Mouse (Mus musculus) cortical plate, adult 2 months (tissue): ENCODE measurements around the gene Zbtb18.

Source experiments
- CTCF ChIP-seq: fragments of 200-500 bp; IDR thresholded peaks from 2 replicates; pipeline ENCODE4 v1.5.1; 2011; ENCODE audit warnings: mild to moderate bottlenecking, control low read depth, low read length; ENCODE audit not compliant: insufficient read depth; ENCODE audit errors: extremely low read depth
- POLR2A ChIP-seq: fragments of 200-500 bp; IDR thresholded peaks from 2 replicates; pipeline ENCODE4 v1.6.1; 2011; ENCODE audit warnings: mild to moderate bottlenecking, low read length, control low read depth; ENCODE audit not compliant: insufficient read depth; ENCODE audit errors: extremely low read depth

DNA sequence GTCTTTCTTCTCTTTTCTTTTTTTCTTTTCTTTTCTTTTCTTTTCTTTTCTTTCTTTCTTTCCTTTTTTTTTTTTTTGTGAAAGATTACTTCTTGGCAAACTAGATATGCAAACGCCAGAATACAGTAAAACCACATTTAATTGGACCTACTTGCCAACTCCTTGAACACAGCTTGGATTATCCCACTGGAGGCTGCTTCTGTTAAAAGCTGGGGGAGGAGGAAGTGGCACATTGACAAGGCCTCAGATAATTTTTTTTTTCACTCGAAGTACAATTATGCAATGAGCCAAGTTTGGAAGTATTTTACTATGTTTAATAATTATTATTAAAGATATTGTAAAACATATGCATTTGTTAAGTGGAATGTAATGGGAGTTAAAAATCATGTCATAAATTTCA, 17.4 kb downstream of the Zbtb18 start:
- no peak for TF ChIP-seq CTCF
- TF ChIP-seq POLR2A = no peak
